Mouse (Mus musculus): Measurements from ENCODE around the gene 6430628N08Rik.

6430628N08Rik gene

GRCm38 (mm10) chr4:115939295-115940102, 49.0 kb downstream of the 6430628N08Rik start, which contains the start of gene Dmbx1:
Gene Dmbx1, minus strand, starts transcription at chr4:115939926.
- DNase-seq (ENCODE audit: low read depth), result peak; percentile 20

GRCm38 (mm10) chr4:115940681-115941080, 50.2 kb downstream of the 6430628N08Rik start:
- DNase-seq (ENCODE audit: low read depth), result no peak

GRCm38 (mm10) chr4:115941242-115941820, 50.9 kb downstream of the 6430628N08Rik start:
- DNase-seq (ENCODE audit: low read depth), result no peak

GRCm38 (mm10) chr4:115943669-115944314, 53.3 kb downstream of the 6430628N08Rik start:
- DNase-seq (ENCODE audit: low read depth), result no peak

Data from induced T-regulatory cell, adult 2 months (primary cell).